Mouse (Mus musculus): Measurements from ENCODE around the gene Syt1. TPM values are rescaled to one million over a fixed set of nuclear protein-coding genes. Genes with fewer than 3 reads are reported as not detected.

Gene Syt1
- polyA plus RNA-seq (2014; fragmentation: Illumina TruSeq; extraction: RNeasy Lipid Tissue Mini Kit (QIAGEN cat#74804)): 25.1 TPM

DNA sequence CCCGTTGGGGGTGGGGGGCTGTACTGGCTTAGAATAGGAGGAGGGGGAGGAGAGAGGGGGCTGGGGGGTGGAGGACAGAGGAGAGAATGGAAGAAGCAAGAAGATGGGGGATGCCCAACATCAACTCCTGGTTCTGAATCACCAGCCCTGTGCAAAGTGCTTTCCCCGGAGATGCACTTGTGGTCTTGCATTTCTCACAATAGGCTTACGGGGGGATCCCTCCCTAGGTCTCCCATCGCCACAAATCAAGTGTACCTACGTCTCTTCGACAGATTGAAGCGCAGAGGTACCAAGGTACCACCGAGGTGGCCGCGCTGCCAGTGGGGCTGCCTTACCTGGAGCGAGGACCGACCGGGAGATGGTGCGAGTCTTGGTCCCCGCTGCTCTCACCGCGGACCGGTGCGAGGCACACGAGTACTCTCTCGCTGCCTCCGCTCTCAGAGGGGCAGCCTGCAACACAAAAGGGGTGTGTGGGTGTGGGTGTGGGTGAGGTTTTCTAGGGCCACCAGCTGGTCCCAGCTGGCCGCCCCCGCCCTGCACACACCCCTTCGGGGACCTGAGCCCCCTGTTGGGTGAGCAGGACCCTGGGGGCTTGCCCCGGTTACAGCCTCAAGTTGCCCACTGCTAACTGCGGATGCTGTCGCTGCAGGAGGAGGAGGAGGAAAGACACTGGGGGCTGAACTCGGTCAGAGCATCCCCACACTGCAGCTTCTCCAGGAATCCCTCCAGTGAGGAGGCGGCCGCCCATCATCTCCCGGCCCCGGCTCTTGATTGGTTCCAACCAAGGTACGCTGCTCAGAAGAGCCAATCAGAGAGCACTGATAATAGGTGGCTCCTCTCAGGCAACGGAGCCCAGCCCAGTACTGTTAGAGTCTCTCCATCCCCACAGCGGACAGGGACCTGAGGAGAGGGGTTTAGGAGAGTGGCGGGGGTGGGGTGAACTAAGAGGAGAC, at the start of gene Syt1:
Syt1 (minus strand) TSS at position 742 of the 953 bp plus-strand sequence.

DNA sequence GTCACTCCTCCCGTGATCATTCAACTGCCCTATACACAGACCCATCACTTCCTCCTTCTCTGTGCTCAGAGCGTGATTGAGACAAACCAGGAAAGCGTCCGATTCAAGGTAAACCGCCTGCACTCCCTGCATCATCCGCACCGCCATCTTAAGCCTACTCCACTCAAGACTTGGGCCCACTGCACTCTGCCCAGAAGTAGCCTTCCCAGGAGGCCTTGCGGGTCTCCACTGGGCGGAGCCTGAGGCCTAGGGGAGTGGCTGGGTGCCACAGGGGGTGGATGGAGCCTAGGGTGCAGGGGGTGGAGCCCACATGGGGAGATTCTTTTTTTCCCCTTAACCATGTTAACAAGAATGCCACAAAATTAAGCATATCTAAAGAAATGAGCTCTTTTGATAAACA, 310.8 kb downstream of the Syt1 start, which contains the start of gene Gm5136:
Gm5136 (minus strand) TSS at position 215 of the 400 bp plus-strand sequence.

All from ovary, adult 10 weeks (tissue).